Mouse (Mus musculus): ENCODE data around the gene Ppp3cb. TPM values are rescaled to one million over a fixed set of nuclear protein-coding genes. Genes with fewer than 3 reads are reported as not detected.
A peak's percentile ranks its signal among the peaks of the same experiment; 100 is the strongest.

Gene Ppp3cb
- total and polyA plus RNA-seq, 2 experiments from 2014 or later: 124 to 147 TPM

DNA sequence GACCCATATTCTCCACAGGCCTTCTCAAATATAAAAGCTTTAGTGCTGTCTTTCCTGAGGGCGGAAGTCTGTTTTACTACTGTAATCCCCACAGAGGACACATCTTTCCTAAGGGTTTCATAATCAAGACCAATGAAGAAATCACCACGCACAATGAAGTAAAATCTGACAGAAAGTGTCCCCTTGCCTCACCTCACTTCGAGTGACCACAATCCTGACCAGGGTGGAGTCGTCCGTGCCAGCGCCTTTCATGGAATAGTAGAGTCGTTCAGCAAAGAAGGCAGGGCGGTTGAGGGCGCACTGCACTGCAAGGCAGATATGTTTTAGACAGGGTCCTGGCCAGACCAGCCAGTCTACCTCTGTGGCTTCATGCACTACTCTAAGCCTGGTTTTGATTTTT, 88.0 kb downstream of the Ppp3cb start:
- DNase-seq (ENCODE audit: low spot score) (no peak), ATAC-seq (ENCODE audit: low FRiP score) (no peak)
- no peak overlapping the region for H3K4me3 ChIP-seq (ENCODE audit: low read depth, low read length)
- 96% methylated on average over 9 of the region's 9 CpGs for WGBS
- TF ChIP-seq CTCF (IDR thresholded peaks at IDR 0.05): no peak
- H3K36me3 ChIP-seq (ENCODE audit: insufficient read depth, low read length): peaks cover 34% of the 10 kb centered on the region
- no peak overlapping the region for H3K9ac ChIP-seq (replicated peaks; ENCODE audit: low read length, poor library complexity, severe bottlenecking)
- H3K27ac ChIP-seq (ENCODE audit: low read depth, low read length): no peak overlapping the region
- no peaks in the 10 kb centered on the region for H3K9me3 ChIP-seq (ENCODE audit: low read length)
- H3K27me3 ChIP-seq (ENCODE audit: insufficient read depth, low read length): no peaks in the 10 kb centered on the region
- H3K4me2 ChIP-seq (ENCODE audit: low read depth, low read length, poor library complexity, severe bottlenecking): no peak overlapping the region
- H3K4me1 ChIP-seq (ENCODE audit: insufficient read depth, low read length): no peaks in the 10 kb centered on the region

DNA sequence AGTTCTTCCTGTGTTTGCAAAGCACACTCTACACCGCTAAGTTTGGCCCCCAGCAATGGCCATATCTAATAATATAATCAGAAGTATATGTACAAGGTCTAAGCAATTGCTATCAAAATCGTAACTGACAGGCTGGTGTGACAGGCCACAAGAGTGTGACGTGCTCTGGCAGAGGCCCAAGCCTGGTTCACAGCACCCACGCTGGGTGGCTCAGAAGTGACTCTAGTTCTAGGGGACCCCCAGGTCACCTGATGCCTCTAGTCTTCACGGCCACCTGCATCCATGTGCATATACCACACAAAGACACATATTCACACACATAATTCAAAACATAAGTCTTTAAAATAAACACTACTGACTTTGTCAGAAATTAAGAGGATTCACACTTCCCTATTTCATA, 93.4 kb downstream of the Ppp3cb start:
- ATAC-seq (ENCODE audit: low FRiP score) (no peak), DNase-seq (ENCODE audit: low spot score) (no peak)
- H3K9me3 ChIP-seq (ENCODE audit: low read length): no peaks in the 10 kb centered on the region
- no peak overlapping the region for H3K9ac ChIP-seq (replicated peaks; ENCODE audit: low read length, poor library complexity, severe bottlenecking)
- peaks cover 3% of the 10 kb centered on the region; the same call in 1 of the 2 replicates for H3K4me1 ChIP-seq (ENCODE audit: insufficient read depth, low read length)
- no peak overlapping the region for H3K27ac ChIP-seq (ENCODE audit: low read depth, low read length)
- 95% methylated on average over 5 of the region's 5 CpGs for WGBS
- no peak overlapping the region for H3K4me2 ChIP-seq (ENCODE audit: low read depth, low read length, poor library complexity, severe bottlenecking)
- H3K4me3 ChIP-seq (ENCODE audit: low read depth, low read length): no peak overlapping the region
- no peak for TF ChIP-seq CTCF (IDR thresholded peaks at IDR 0.05)
- H3K27me3 ChIP-seq (ENCODE audit: insufficient read depth, low read length): no peaks in the 10 kb centered on the region
- H3K36me3 ChIP-seq (ENCODE audit: insufficient read depth, low read length): peaks cover 10% of the 10 kb centered on the region; the same call in 1 of the 2 replicates

DNA sequence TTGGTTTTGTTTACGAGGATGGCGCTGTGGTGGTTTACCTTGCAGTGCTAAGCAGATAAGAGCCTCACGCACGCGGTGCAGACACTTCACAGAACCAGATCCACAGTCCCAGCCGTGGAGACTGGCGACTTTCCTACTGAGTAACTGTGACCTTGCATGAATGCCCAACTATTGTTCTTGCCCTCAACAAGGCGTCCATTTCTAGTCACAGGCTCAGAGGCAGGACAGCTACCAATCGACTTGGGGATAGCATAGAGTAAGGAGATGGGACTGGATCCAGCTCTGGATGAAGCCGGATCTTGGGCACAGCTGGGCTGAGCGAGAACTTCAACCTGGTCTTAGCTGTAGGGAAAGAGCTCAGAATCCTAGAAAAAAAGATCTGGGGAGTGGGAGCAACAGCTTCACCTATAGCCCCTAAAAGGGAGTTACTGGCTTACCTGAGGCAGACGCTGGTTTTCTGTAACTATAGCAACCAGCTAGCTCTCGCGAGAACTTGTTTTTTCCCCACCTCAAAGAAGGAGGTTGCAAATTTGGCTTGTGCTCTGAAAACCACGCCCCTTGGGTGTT, 94.5 kb downstream of the Ppp3cb start, which contains the start of gene Cfap70:
Gene Cfap70 (minus strand): TSS at position 462 of the 567 bp plus-strand sequence.
- Histone ChIP-seq H3K4me3 (ENCODE audit: low read depth, low read length) (peak within 1 kb of the TSS; percentile 37), H3K4me2 (ENCODE audit: low read depth, low read length, poor library complexity, severe bottlenecking) (peak within 1 kb of the TSS; percentile 58), H3K9ac (replicated peaks; ENCODE audit: low read length, poor library complexity, severe bottlenecking) (peak within 1 kb of the TSS; percentile 9; the same call in 1 of the 2 replicates), H3K27ac (ENCODE audit: low read depth, low read length) (peak within 1 kb of the TSS; percentile 64), H3K27me3 (ENCODE audit: insufficient read depth, low read length) (no peaks in the 10 kb centered on the region), H3K9me3 (ENCODE audit: low read length) (no peaks in the 10 kb centered on the region), H3K4me1 (ENCODE audit: insufficient read depth, low read length) (peaks cover 3% of the 10 kb centered on the region; the same call in 1 of the 2 replicates), H3K36me3 (ENCODE audit: insufficient read depth, low read length) (peaks cover 7% of the 10 kb centered on the region; the same call in 1 of the 2 replicates)
- WGBS: 3% methylated on average over 15 of the region's 15 CpGs
- no peak for TF ChIP-seq CTCF (IDR thresholded peaks at IDR 0.05)
- DNase-seq (ENCODE audit: low spot score) (peak; percentile 83), ATAC-seq (ENCODE audit: low FRiP score) (peak; percentile 80)

DNA sequence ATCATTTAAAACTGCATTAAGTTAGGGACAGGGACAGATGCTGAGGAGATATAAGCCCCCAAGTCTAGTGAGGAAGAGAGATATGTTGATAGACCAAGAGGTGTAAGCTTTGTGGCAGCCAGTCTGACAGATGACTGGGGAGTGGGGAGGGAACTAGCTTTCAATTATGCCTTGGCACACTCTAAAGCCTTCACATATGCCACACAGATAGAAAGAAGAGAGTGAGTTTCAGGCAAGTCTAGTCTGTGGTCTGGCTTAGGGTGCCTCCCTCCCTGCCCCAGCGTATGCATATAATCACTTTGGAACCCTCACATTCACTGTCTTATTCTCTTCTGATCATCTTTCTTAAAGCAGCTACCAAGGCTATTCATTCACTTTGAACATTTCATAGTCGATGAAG, 95.1 kb downstream of the Ppp3cb start:
- peaks cover 3% of the 10 kb centered on the region; the same call in 1 of the 2 replicates for H3K36me3 ChIP-seq (ENCODE audit: insufficient read depth, low read length)
- peaks cover 3% of the 10 kb centered on the region; the same call in 1 of the 2 replicates for H3K4me1 ChIP-seq (ENCODE audit: insufficient read depth, low read length)
- WGBS: 19% methylated on average over 2 of the region's 2 CpGs
- DNase-seq (ENCODE audit: low spot score) (no peak), ATAC-seq (ENCODE audit: low FRiP score) (no peak)
- H3K9ac ChIP-seq (replicated peaks; ENCODE audit: low read length, poor library complexity, severe bottlenecking): no peak overlapping the region
- peak overlapping the region; percentile 37 for H3K4me3 ChIP-seq (ENCODE audit: low read depth, low read length)
- H3K27me3 ChIP-seq (ENCODE audit: insufficient read depth, low read length): no peaks in the 10 kb centered on the region
- H3K9me3 ChIP-seq (ENCODE audit: low read length): no peaks in the 10 kb centered on the region
- 0 out of 2 replicates have a peak overlapping the region, but pooled peaks have one; percentile 64 for H3K27ac ChIP-seq (ENCODE audit: low read depth, low read length)
- no peak for TF ChIP-seq CTCF (IDR thresholded peaks at IDR 0.05)
- H3K4me2 ChIP-seq (ENCODE audit: low read depth, low read length, poor library complexity, severe bottlenecking): peak overlapping the region; percentile 58

Other genes starting within 250 kb of the Ppp3cb start
- 39.6 and 42.6 TPM in 2 replicates for gene Ecd, start 198.5 kb downstream of the Ppp3cb start, total RNA-seq (2014; rRNA removed)
- 36.3 TPM in 2 replicates for gene Ecd, start 198.5 kb downstream of the Ppp3cb start, polyA plus RNA-seq (2015; fragmentation: Nextera tagmentation; extraction: Ambion mirVana)
- 61.5 and 70.3 TPM in 2 replicates for gene Fam149b, start 198.4 kb downstream of the Ppp3cb start, total RNA-seq (2014; rRNA removed)
- gene Fam149b, start 198.4 kb downstream of the Ppp3cb start, polyA plus RNA-seq (2015; fragmentation: Nextera tagmentation; extraction: Ambion mirVana): 24.4 and 25.4 TPM in 2 replicates
- gene Dnajc9, start 157.7 kb downstream of the Ppp3cb start, total RNA-seq (2014; rRNA removed): 47.8 and 51.0 TPM in 2 replicates
- gene Dnajc9, start 157.7 kb downstream of the Ppp3cb start, polyA plus RNA-seq (2015; fragmentation: Nextera tagmentation; extraction: Ambion mirVana): 96.3 and 98.7 TPM in 2 replicates
- gene Mrps16, start 152.9 kb downstream of the Ppp3cb start, total RNA-seq (2014; rRNA removed): 28.2 and 36.2 TPM in 2 replicates
- gene Mrps16, start 152.9 kb downstream of the Ppp3cb start, polyA plus RNA-seq (2015; fragmentation: Nextera tagmentation; extraction: Ambion mirVana): 66.2 and 71.7 TPM in 2 replicates
- gene Cfap70, start 94.3 kb downstream of the Ppp3cb start, total RNA-seq (2014; rRNA removed): 1.1 and 2.8 TPM in 2 replicates
- gene Cfap70, start 94.3 kb downstream of the Ppp3cb start, polyA plus RNA-seq (2015; fragmentation: Nextera tagmentation; extraction: Ambion mirVana): 1.5 and 3.4 TPM in 2 replicates
- gene Anxa7, start 66.4 kb downstream of the Ppp3cb start, total RNA-seq (2014; rRNA removed): 22.5 and 26.7 TPM in 2 replicates
- gene Anxa7, start 66.4 kb downstream of the Ppp3cb start, polyA plus RNA-seq (2015; fragmentation: Nextera tagmentation; extraction: Ambion mirVana): 14.9 and 16.0 TPM in 2 replicates
- gene Mss51, start 49.7 kb downstream of the Ppp3cb start, total RNA-seq (2014; rRNA removed): 0.11 and 0.66 TPM in 2 replicates
- 0.11 and 0.15 TPM in 2 replicates for gene Mss51, start 49.7 kb downstream of the Ppp3cb start, polyA plus RNA-seq (2015; fragmentation: Nextera tagmentation; extraction: Ambion mirVana)
- gene Usp54, start 94.5 kb upstream of the Ppp3cb start, total RNA-seq (2014; rRNA removed): 25.5 and 29.5 TPM in 2 replicates
- 6.0 and 7.3 TPM in 2 replicates for gene Usp54, start 94.5 kb upstream of the Ppp3cb start, polyA plus RNA-seq (2015; fragmentation: Nextera tagmentation; extraction: Ambion mirVana)
- not detected in 2 replicates for gene Myoz1, start 110.0 kb upstream of the Ppp3cb start, total RNA-seq (2014; rRNA removed)
- 0.56 TPM in 1 of 2 replicates, not detected in the other for gene Myoz1, start 110.0 kb upstream of the Ppp3cb start, polyA plus RNA-seq (2015; fragmentation: Nextera tagmentation; extraction: Ambion mirVana)
- 0.09 and 0.33 TPM in 2 replicates for gene Synpo2l, start 121.8 kb upstream of the Ppp3cb start, total RNA-seq (2014; rRNA removed)
- gene Synpo2l, start 121.8 kb upstream of the Ppp3cb start, polyA plus RNA-seq (2015; fragmentation: Nextera tagmentation; extraction: Ambion mirVana): 0.12 and 0.28 TPM in 2 replicates
- 90.2 and 141 TPM in 2 replicates for gene Sec24c, start 127.7 kb upstream of the Ppp3cb start, total RNA-seq (2014; rRNA removed)
- gene Sec24c, start 127.7 kb upstream of the Ppp3cb start, polyA plus RNA-seq (2015; fragmentation: Nextera tagmentation; extraction: Ambion mirVana): 62.4 and 63.7 TPM in 2 replicates
- 21.0 and 22.8 TPM in 2 replicates for gene Fut11, start 148.4 kb upstream of the Ppp3cb start, total RNA-seq (2014; rRNA removed)
- gene Fut11, start 148.4 kb upstream of the Ppp3cb start, polyA plus RNA-seq (2015; fragmentation: Nextera tagmentation; extraction: Ambion mirVana): 23.0 and 23.7 TPM in 2 replicates
- 122 and 180 TPM in 2 replicates for gene Chchd1, start 156.4 kb upstream of the Ppp3cb start, total RNA-seq (2014; rRNA removed)
- gene Chchd1, start 156.4 kb upstream of the Ppp3cb start, polyA plus RNA-seq (2015; fragmentation: Nextera tagmentation; extraction: Ambion mirVana): 186 and 195 TPM in 2 replicates
- 154 and 183 TPM in 2 replicates for gene Zswim8, start 161.0 kb upstream of the Ppp3cb start, total RNA-seq (2014; rRNA removed)
- gene Zswim8, start 161.0 kb upstream of the Ppp3cb start, polyA plus RNA-seq (2015; fragmentation: Nextera tagmentation; extraction: Ambion mirVana): 35.1 and 37.8 TPM in 2 replicates
- 20.5 and 23.2 TPM in 2 replicates for gene Ndst2, start 188.0 kb upstream of the Ppp3cb start, total RNA-seq (2014; rRNA removed)
- gene Ndst2, start 188.0 kb upstream of the Ppp3cb start, polyA plus RNA-seq (2015; fragmentation: Nextera tagmentation; extraction: Ambion mirVana): 14.0 and 14.1 TPM in 2 replicates
- 239 and 267 TPM in 2 replicates for gene Camk2g, start 247.5 kb upstream of the Ppp3cb start, total RNA-seq (2014; rRNA removed)
- 261 and 284 TPM in 2 replicates for gene Camk2g, start 247.5 kb upstream of the Ppp3cb start, polyA plus RNA-seq (2015; fragmentation: Nextera tagmentation; extraction: Ambion mirVana)

Data from midbrain, postnatal 0 days (tissue).